Mouse (Mus musculus) embryo, embryonic 9.5 days (tissue): Measurements from ENCODE around the gene D11Wsu47e.
A peak's percentile ranks its signal among the peaks of the same experiment; 100 is the strongest.

Experiments used
- DNase-seq: peaks from one replicate; pipeline ENCODE4 v3.0.0-alpha.2; 2017; ENCODE audit errors: extremely low spot score

The D11Wsu47e gene

DNA sequence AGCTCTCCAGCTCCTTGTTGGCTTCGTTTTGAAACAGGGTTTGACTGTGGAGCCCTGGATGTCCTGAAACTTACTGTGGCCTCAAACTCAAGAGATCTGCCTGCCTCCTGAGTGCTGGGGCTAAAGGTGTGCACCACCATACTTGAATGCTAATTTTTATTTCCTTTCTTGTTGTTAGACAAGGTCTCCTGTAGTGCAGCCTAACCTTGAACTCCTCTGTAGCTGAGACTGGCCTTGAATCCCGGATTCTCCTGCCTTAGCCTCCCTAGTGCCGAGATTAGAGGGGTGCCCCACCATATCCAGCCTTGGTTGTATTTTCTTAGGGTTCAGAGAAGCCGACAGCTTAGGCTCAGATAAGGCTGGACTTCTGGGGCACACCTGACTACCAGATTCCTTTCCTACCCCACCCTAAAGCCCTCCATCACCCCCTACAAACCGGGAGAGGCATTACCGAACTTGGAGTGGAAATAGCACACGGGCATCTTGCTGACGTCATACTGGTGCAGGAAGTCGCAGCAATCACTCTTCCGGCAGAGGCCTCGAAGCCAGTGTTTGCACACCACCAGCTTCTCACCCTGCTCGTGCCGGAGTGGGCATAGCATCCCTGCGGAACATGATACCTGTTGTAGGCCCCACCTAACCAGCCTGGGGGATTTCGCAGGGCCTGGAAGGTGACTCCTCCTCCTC is 21.9 kb downstream of the D11Wsu47e start:
- no peak for DNase-seq

- peak; percentile 19 for DNase-seq
These were observed 24.5 kb downstream of the D11Wsu47e start for GRCm38 (mm10) chr11:113708629-113709213.

DNA sequence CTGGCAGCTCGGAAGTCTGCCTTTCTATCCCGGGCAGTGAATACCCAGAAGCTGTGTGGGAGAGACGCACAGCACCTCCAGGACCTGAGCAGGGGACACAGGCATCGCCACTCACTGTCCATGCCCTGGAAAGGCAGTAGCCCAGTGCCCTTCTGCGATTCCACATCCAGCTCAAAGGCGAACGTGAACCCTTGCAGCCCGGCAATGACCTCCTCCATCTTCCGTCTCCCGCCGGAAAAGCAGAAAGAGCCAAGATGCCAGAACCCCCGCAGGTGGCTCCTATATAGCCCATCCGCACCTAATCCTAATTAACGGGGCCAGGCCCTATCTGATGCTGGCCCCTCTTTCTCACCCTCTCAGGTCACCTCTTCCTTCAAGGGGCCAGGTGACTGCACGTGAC is 25.1 kb downstream of the D11Wsu47e start:
- DNase-seq: peak; percentile 24

DNA sequence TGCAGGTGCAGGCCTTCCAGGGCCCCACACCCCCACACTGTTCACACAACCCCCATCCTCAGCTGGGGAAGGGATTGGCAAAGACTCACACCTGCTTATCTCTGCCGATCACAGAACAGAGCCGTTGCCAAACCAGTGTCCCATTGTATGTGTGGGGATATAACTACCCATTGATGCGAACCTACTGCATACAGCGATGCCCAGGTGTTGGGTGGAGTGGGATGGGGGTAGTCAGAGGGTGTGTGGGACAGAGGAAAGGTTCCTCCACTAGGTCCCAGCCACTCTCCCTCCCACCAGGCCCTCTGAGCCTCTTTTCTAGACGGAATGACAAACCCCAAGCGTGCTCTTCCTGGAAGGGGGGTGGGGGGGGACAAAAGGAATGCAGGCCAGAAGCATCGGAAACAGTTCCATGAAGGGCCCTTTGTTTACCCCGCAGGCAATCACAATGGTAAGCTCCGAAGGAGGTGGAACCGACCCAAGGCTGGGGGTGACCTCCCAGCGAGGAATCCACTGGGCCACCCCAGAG is 25.6 kb downstream of the D11Wsu47e start, which contains the start of gene Cpsf4l:
Gene Cpsf4l, minus strand, starts transcription at position 287 of the 526 bp plus-strand sequence.
- DNase-seq: no peak

- peak; percentile 70 for DNase-seq
These were observed 26.1 kb downstream of the D11Wsu47e start for GRCm38 (mm10) chr11:113710257-113710777.

DNA sequence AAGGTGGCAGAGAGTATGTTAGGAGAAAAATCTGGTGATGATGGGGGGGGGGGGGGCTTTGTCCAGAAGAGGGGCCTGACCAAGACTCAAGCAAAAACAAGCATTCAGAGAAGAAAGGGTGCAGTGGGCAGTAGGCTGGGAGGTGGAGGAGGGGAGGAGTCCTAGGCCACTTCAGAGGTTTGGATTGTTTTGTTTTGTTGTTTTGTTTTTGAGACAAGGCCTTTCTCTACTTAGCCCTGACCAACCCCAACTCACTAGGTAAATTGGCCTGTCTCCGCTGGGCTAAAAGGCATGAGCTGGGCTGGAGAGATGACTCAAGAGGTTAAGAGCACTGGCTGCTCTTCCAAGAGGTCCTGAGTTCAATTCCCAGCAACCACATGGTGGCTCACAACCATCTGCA is 26.8 kb downstream of the D11Wsu47e start:
- DNase-seq: no peak

DNA sequence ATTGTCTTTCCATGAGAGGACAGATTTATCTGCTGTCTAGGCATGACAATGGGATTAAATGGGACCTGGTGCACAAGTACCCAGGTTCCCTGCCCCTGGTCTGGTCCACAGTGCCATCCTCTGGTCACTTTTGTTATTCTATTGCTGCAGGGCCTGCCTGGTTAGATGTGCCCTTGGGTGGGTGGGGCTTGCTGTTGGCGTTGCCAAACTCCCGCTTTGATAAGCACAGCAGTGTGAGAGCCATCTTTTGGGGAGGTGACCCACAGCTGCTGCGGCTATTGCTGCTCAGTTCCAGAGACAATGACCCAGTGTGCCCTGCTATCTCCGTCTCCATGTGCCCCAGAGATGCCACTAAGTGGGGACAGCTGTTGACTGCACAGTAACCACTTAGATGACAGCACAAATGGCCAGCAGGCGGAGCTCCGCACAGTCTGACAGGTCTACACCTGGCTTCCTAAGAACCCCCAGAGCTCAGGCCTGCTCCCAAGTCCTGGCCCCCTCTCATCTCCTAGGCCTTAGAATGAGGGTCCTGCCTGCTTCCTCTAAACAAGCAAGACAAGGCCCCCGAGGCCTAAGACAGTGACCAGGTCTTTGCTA is 31.0 kb downstream of the D11Wsu47e start:
- no peak for DNase-seq

- no peak for DNase-seq
These were observed 31.9 kb downstream of the D11Wsu47e start for GRCm38 (mm10) chr11:113716132-113716531.

DNA sequence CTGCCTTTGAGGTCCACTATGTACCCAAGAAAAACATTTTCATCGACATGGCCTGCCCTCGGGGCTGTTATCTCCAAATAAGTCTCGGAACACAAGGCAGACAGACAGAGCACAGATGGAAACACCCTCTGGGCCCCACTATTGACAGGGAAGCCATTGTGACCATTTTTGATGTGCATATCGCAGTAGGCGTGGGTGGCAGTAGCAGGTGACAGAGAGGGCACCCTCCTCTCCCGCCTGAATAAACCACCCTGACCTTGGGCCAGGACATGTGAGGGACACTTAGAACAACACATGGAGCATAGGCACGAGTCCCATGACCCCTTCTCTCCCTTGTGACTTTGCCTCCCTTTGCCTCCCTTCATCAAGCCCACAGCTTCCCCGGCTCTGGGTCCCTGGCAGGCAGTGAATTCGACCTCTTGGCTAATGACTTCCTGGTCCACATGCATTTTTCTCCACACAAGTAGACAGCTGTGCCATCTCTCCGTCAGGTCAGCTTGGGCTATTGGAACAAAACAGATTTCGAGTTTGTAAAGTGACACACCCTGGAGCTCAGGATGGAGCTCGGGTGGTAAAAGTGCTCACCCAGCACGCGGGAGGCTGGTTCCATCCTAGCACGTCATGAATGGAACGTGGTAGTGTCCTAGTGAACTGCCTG is 33.7 kb downstream of the D11Wsu47e start:
- no peak for DNase-seq

DNA sequence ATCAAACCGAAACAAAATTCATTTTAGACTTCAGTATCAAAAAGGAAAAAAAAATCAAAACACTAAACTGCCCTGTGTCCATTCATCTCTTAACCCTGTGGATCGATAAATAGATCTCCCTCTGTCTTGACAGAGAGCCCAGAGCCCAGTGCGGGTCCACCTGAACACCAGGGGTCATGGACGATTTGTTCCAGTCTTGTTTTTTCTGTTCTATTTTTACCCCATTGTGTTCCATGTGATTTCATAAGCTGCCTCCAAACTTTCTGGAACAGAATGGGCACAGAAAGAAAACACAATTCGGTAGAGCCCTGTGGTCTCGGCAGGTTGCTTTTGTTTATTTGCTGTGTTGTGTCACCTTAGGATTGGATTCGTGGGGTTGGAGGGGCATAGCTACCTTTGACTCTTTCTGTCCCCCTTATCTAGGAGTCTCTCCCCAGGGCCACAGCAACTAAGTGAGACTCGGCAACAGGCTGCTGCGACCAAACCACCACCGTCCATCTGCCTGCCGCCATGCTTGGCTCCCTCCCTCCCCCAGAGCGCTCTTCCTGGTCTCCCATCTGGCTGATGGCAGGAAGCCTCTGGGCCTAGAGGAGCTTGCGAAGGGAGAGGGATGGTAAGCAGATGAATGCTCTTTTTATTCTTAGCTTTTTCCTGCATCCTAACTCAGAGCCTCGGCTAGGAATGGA is 38.3 kb downstream of the D11Wsu47e start:
- no peak for DNase-seq

DNA sequence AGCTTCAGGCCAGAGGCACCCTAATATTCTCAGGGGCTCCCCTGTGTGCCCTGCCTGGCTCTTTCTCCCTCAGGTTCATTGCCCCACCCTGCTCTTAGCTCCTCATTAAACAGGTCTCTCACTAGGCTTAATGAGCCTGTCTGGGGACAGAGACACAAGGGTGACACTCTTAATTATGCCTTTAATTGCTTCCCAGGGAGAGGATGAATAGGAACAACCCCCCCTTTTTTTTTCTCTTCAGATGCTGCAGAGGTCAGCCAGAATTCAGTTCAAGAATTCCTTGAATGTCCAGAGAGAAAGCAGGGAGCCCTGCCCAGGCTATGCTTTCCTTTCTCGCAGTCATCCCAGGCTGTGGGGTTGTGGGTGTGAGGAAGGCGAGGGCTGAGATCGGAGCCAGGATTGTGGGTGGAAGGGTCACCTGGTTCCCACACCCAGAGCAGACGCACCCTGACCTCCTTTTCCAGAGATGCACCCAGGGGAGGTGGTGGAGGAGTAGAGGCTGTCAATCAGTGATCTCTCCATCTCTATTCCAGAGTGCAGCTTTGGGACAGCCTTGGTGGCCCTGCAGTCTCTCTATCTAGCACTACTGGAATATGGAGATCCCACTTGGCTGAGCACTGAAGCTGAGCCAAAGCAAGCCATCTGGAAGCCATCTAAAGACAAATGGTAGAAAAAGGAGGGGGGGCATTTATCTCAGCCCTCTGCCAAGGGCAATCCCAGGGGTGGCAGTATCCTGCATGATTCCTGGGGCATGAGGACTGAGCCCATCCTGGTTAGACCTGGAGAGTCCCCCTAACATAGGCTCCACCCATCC is 41.2 kb downstream of the D11Wsu47e start:
- no peak for DNase-seq

GRCm38 (mm10) chr11:113726994-113727888 is 43.0 kb downstream of the D11Wsu47e start:
- DNase-seq: no peak

DNA sequence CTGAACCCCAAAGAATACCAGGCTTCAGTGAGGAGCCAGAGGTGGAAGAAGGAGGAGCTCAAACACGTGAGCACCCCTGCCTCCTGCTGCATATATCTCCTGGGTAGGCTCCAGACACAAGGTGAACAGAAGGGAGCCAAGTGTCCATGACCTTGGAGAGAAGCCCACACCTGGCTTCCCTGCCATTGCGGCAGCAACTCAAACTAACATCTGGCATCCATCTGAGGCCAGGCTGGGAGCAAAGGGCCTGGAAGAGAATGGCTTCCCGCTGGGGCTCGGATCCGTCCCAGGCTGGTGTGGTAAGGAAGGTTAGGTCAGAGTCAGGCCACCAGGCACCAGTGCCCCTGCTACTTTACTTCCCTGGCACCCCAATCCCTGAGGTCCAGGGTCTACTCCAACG is 43.8 kb downstream of the D11Wsu47e start:
- DNase-seq: no peak

DNA sequence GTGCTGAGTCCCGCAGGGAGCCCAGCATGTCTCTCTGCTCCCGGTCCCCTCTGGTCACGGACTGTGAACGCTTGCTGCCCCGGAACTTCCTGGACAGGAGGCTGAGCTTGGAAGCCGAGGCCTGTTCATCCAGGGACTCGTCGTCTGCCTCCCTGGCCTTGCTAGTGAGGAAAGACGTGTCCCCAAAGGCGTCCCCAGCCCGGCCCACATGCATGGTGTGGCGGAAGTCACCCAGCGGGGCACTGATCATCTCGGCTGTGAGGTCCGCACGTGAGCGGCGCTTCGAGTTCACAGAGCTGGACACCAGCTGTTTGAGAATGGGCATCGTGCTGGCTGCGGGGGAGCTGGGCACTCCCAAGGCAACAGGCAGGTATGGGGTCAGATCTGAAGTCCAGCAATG is 45.0 kb downstream of the D11Wsu47e start:
- no peak for DNase-seq

- no peak for DNase-seq
These were observed 45.7 kb downstream of the D11Wsu47e start for GRCm38 (mm10) chr11:113729917-113730316.

DNA sequence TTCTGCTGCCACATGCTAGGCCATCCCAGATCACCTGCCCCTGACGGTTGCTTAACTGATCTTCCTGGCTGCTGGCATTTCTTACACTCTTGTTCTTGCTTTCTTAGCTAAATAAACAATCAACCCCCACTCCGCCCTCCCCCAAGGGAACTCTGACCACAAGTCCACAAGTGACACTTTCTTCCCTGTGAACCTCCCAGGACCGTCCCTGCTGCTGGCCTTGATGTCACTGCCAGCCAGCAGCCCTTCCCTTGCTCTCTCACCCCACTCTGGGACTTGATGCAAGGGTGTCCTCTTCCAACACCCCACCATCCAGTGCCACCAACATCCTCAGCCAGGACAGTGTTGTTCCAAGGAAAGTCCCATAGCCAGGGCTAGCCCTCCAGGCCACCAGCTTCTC is 46.7 kb downstream of the D11Wsu47e start:
- DNase-seq: no peak

- DNase-seq: no peak
These were observed 47.9 kb downstream of the D11Wsu47e start for GRCm38 (mm10) chr11:113731945-113732612.

- DNase-seq: no peak
These were observed 49.6 kb downstream of the D11Wsu47e start for GRCm38 (mm10) chr11:113733631-113734364.
